Mouse (Mus musculus) heart, postnatal 0 days (tissue): ENCODE measurements around the gene 1700008P02Rik. TPM values are rescaled to one million over a fixed set of nuclear protein-coding genes. Genes with fewer than 3 reads are reported as not detected.
"Not testable (repeated sequence)": the region's sequence is repeated elsewhere in the genome, so short reads cannot be mapped to it uniquely, and the experiment has no call there.

Experiments
- ATAC-seq: fragments of 200-750 bp; cut with Nextera tagmentation; 2 replicates; pipeline ENCODE4 v1.8.0; 2017; ENCODE audit warnings: low read depth, moderate number of reproducible peaks, moderate library complexity; ENCODE audit not compliant: insufficient read depth
- DNase-seq: peaks from one replicate; pipeline ENCODE4 v3.0.0-alpha.2; 2016; ENCODE audit warnings: low spot score
- H3K27ac ChIP-seq: fragments of 300-500 bp; sonication (generic); 2 replicates; pipeline ENCODE4 v1.5.1; 2014; ENCODE audit warnings: low read depth, mild to moderate bottlenecking
- H3K27me3 ChIP-seq: fragments of 300-500 bp; sonication (generic); 2 replicates; pipeline ENCODE4 v1.6.1; 2014; ENCODE audit warnings: low read length, mixed read lengths; ENCODE audit not compliant: control insufficient read depth, insufficient read depth
- H3K36me3 ChIP-seq: fragments of 300-500 bp; sonication (generic); replicated peaks from 2 replicates; pipeline ENCODE4 v1.6.1; 2014; ENCODE audit warnings: low read length, mixed read lengths; ENCODE audit not compliant: control insufficient read depth, insufficient read depth
- H3K4me1 ChIP-seq: fragments of 300-500 bp; sonication (generic); 2 replicates; pipeline ENCODE4 v1.6.1; 2014; ENCODE audit warnings: antibody characterized with exemption; ENCODE audit not compliant: control insufficient read depth, insufficient read depth
- H3K4me2 ChIP-seq: fragments of 300-500 bp; sonication (generic); 2 replicates; pipeline ENCODE4 v1.6.1; 2014; ENCODE audit warnings: low read depth, mild to moderate bottlenecking, low read length, moderate library complexity
- H3K4me3 ChIP-seq: fragments of 300-500 bp; sonication (generic); 2 replicates; pipeline ENCODE4 v1.5.1; 2014; ENCODE audit warnings: low read depth, low read length
- H3K9ac ChIP-seq: fragments of 300-500 bp; sonication (generic); replicated peaks from 2 replicates; pipeline ENCODE4 v1.6.1; 2014; ENCODE audit warnings: low read depth, low read length, mixed read lengths
- H3K9me3 ChIP-seq: fragments of 300-500 bp; sonication (generic); replicated peaks from 2 replicates; pipeline ENCODE4 v1.6.1; 2016; ENCODE audit warnings: low read length; ENCODE audit not compliant: control insufficient read depth
- CTCF ChIP-seq: IDR thresholded peaks from 2 replicates; pipeline ENCODE4 v1.5.1; 2016; ENCODE audit warnings: antibody characterized with exemption, control low read depth, low read depth
- EP300 ChIP-seq: IDR thresholded peaks from 2 replicates; pipeline ENCODE4 v1.6.1; 2016; ENCODE audit warnings: antibody characterized with exemption, low read depth
- WGBS: fragments of 180-500 bp; shearing (Covaris S2); extraction: QIAGEN DNeasy Blood & Tissue Kit; methylation state at CpG from one replicate; pipeline ENCODE4 v1.1.7; 2014; 5-methylcytosine and 5-hydroxymethylcytosine counted together
- polyA plus RNA-seq: library from polyadenylated mRNA; unstranded; fragments of >200 nt; fragmentation: Nextera tagmentation; extraction: Ambion mirVana; gene quantifications from 2 replicates; pipeline ENCODE4 v1.2.1, GENCODE M21; 2015
- total RNA-seq: library from RNA; depleted of rRNA; stranded (reverse); fragments of >200 nt; gene quantifications from 2 replicates; pipeline ENCODE4 v1.2.3, GENCODE M21; 2014; ENCODE audit warnings: low replicate concordance; rRNA removed

The 1700008P02Rik gene
- total RNA-seq (not detected in 2 replicates), polyA plus RNA-seq (not detected in 2 replicates)

DNA sequence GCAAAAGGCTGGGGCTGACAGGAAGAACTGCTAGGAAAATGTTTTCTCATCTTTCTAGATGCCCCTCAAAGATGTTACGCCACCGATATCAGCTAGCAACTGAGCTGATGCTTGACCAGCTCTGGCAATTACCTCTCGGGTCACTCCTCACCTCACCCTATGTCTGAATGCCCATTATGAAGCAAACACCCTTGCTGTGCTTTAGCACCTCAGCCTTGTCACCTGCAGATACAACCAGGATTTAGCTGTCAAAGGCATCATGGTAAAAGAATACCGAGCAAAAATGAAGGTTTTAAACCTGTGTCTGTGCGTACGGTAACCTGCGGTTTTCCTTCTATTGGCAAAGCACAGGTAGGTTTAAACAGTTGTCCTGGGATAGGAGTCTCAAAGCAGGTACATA is at the start of gene 1700008P02Rik:
1700008P02Rik (minus strand) TSS at position 101 of the 400 bp plus-strand sequence.
- WGBS: 81% methylated on average over 7 of the region's 7 CpGs
- Histone ChIP-seq H3K27ac (no peak within 1 kb of the TSS), H3K4me1 (no peaks in the 10 kb centered on the region), H3K4me3 (no peak within 1 kb of the TSS), H3K9ac (no peak within 1 kb of the TSS), H3K4me2 (no peak within 1 kb of the TSS), H3K36me3 (no peaks in the 10 kb centered on the region), H3K9me3 (no peaks in the 10 kb centered on the region), H3K27me3 (no peaks in the 10 kb centered on the region)
- no peak for TF ChIP-seq EP300
- TF ChIP-seq CTCF: no peak
- no peak for DNase-seq
- ATAC-seq: no peak

DNA sequence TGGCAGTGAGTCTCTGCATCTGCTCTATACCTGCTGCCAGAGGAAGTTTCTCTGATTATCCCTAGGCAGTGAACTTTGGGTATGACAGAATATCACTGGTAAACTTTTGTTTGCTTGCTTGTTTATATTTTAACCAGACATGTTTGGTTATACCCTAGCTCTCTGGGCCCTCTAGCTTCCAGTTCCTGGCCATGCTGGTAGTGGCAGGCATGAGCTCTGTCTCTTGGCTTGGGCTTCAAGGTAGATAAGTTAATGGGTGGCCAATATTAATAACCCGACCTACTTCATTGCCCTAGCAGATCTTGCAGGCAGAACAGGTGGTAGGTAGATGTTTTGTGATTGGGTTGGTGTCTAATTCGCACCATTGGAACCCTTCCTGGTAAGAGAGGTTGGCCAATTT is 29.2 kb upstream of the 1700008P02Rik start:
- H3K4me2 ChIP-seq: no peak overlapping the region
- TF ChIP-seq CTCF: no peak
- H3K36me3 ChIP-seq: no peaks in the 10 kb centered on the region
- H3K4me1 ChIP-seq: no peaks in the 10 kb centered on the region
- 52% methylated on average over 2 of the region's 2 CpGs for WGBS
- no peak overlapping the region for H3K27ac ChIP-seq
- H3K27me3 ChIP-seq: no peaks in the 10 kb centered on the region
- no peak overlapping the region for H3K9ac ChIP-seq
- DNase-seq (no peak), ATAC-seq (no peak)
- no peaks in the 10 kb centered on the region for H3K9me3 ChIP-seq
- H3K4me3 ChIP-seq: no peak overlapping the region

DNA sequence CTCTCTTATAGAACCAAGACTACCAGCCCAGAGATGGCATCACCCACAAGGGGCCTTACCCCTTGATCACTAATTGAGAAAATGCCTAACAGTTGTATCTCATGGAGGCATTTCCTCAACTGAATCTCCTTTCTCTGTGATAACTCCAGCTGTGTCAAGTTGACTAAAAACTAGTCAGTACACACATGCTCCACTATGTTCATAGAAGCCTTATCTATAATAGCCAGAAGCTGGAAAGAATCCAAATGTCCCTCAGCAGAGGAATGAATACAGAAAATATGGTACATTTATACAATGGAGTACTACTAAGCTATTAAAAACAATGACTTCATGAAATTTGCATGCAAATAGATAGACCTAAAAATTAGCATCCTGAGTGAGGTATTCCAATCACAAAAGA is 17.9 kb upstream of the 1700008P02Rik start:
- not testable (repeated sequence) for DNase-seq, H3K27me3 ChIP-seq, H3K9ac ChIP-seq, H3K36me3 ChIP-seq, H3K9me3 ChIP-seq, H3K4me2 ChIP-seq, H3K27ac ChIP-seq, ATAC-seq, H3K4me1 ChIP-seq, H3K4me3 ChIP-seq

DNA sequence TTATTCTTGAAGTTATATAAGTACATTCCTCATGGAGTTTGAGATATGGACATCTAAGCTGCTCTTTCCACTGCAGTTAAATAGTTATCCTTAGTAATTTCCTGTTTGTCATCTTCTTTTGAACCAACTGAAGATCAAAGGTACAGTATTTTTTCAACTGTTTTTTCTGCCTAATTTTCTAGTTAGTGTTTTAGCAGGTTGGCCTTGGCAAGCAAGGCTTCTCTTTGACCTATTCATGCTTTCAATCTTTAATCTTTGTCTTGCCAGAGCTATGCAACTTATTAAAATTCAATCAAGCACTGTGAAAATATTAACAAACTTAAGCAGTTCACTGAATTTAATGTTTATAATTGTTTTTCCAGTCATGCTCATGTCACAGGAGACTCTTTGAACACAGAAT is 14.0 kb upstream of the 1700008P02Rik start:
- Histone ChIP-seq H3K9ac (no peak overlapping the region), H3K9me3 (0 out of 2 replicates have a peak, but pooled peaks cover 4% of the 10 kb centered on the region), H3K4me3 (no peak overlapping the region), H3K27ac (no peak overlapping the region), H3K27me3 (no peaks in the 10 kb centered on the region), H3K36me3 (no peaks in the 10 kb centered on the region), H3K4me1 (no peaks in the 10 kb centered on the region), H3K4me2 (no peak overlapping the region)
- TF ChIP-seq EP300 (no peak), CTCF (no peak)
- DNase-seq: no peak
- no peak for ATAC-seq

DNA sequence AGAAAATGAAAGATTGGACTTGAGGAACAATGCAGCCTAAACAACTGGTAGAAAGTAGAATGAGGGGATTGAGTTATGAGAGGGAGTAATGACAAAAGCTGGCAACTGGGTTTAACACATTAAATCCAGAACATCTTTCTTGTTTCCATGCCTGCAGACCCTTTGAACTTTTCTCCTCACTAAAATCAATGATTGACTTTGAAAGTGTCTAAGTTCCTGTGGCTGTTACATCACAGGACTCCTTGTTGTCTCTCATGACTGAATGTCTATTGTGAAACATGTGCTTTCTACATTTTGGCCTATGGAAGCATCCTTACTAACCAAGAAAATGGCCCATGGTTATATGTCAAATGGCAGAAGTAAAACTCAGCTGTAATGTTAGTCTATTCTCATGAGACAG is 2.4 kb downstream of the 1700008P02Rik start:
- Histone ChIP-seq H3K27me3 (no peaks in the 10 kb centered on the region), H3K4me3 (no peak overlapping the region), H3K9me3 (no peaks in the 10 kb centered on the region), H3K27ac (no peak overlapping the region), H3K4me1 (no peaks in the 10 kb centered on the region), H3K36me3 (no peaks in the 10 kb centered on the region), H3K4me2 (no peak overlapping the region), H3K9ac (no peak overlapping the region)
- DNase-seq (no peak), ATAC-seq (no peak)
- TF ChIP-seq EP300: no peak
- no peak for TF ChIP-seq CTCF
